ENCODE assay signal across 12 mouse cellular contexts in genomic region chr11:117797511-117798159, GRCm38 (mm10). TPM values are rescaled to one million over a fixed set of nuclear protein-coding genes. Genes with fewer than 3 reads are reported as not detected.
DNase-seq lines count a peak whose midpoint lies in the region; ATAC-seq lines count a peak whose summit lies in the region.
"Had no signal": no experiment of that assay in that cellular context is flagged by ENCODE, and none has a peak within 500 bp of the region (broad histone marks: within the 10 kb centered on the region; RNA-seq: fewer than 3 reads in every experiment).

TSS of gene 6030468B19Rik (plus strand) at chr11:117797660.

- H3K4me3 ChIP-seq in heart, embryonic 12.5 days, result peak within 1 kb of the TSS; percentile 4; the same call in 1 of the 2 replicates
- no peak within 1 kb of the TSS for H3K4me3 ChIP-seq in embryonic facial prominence, embryonic 13.5 days
- H3K4me3 ChIP-seq: gastrocnemius, adult 2 months; hindbrain, embryonic 15.5 days had no signal

- H3K27ac ChIP-seq in heart, embryonic 12.5 days (ENCODE audit: poor library complexity, severe bottlenecking), result no peak within 1 kb of the TSS
- H3K27ac ChIP-seq in embryonic facial prominence, embryonic 13.5 days, result no peak within 1 kb of the TSS
- H3K27ac ChIP-seq: gastrocnemius, adult 2 months; hindbrain, embryonic 15.5 days had no signal

- 33% methylated on average over 9 of the region's 9 CpGs for WGBS in heart, embryonic 12.5 days
- 53% methylated on average over 9 of the region's 9 CpGs for WGBS in embryonic facial prominence, embryonic 13.5 days

- peaks cover 23% of the 10 kb centered on the region for H3K4me1 ChIP-seq in heart, embryonic 12.5 days (replicated peaks)
- H3K4me1 ChIP-seq in embryonic facial prominence, embryonic 13.5 days, result peaks cover 10% of the 10 kb centered on the region
- H3K4me1 ChIP-seq: hindbrain, embryonic 15.5 days had no signal

- no peaks in the 10 kb centered on the region for H3K36me3 ChIP-seq in heart, embryonic 12.5 days
- no peaks in the 10 kb centered on the region for H3K36me3 ChIP-seq in embryonic facial prominence, embryonic 13.5 days
- H3K36me3 ChIP-seq: hindbrain, embryonic 15.5 days had no signal

- H3K9ac ChIP-seq in heart, embryonic 12.5 days, result peak within 1 kb of the TSS; percentile 28; the same call in 1 of the 2 replicates
- H3K9ac ChIP-seq in embryonic facial prominence, embryonic 13.5 days, result 0 out of 2 replicates have a peak within 1 kb of the TSS, but pooled peaks have one; percentile 37
- H3K9ac ChIP-seq: hindbrain, embryonic 15.5 days had no signal

- peaks cover 9% of the 10 kb centered on the region; the same call in 1 of the 2 replicates for H3K27me3 ChIP-seq in heart, embryonic 12.5 days (replicated peaks)
- H3K27me3 ChIP-seq in embryonic facial prominence, embryonic 13.5 days, result no peaks in the 10 kb centered on the region
- H3K27me3 ChIP-seq: hindbrain, embryonic 15.5 days had no signal

- no peaks in the 10 kb centered on the region for H3K9me3 ChIP-seq in heart, embryonic 12.5 days (replicated peaks)
- H3K9me3 ChIP-seq in embryonic facial prominence, embryonic 13.5 days, result peaks cover 5% of the 10 kb centered on the region; the same call in 1 of the 2 replicates
- H3K9me3 ChIP-seq: hindbrain, embryonic 15.5 days had no signal

- DNase-seq in heart, adult 8-10 months (ENCODE audit: low spot score), result no peak
- peak; percentile 53 for DNase-seq in 416B (ENCODE audit: low read depth)
- no peak for DNase-seq in cerebellum, adult 11 months
- no peak for DNase-seq in layer of hippocampus, postnatal 36 days
- DNase-seq in ovary, postnatal 36 days (ENCODE audit: low spot score), result no peak
- DNase-seq: gastrocnemius, adult 2 months; kidney, postnatal 4 days; lung, adult 18-20 months had no signal

- peak; percentile 70 for ATAC-seq in heart, embryonic 12.5 days (ENCODE audit: insufficient number of reproducible peaks, low FRiP score)
- ATAC-seq in embryonic facial prominence, embryonic 13.5 days (ENCODE audit: insufficient number of reproducible peaks, insufficient read depth, low FRiP score, low TSS enrichment, low read depth), result no peak
- peak; percentile 23; the same call in 1 of the 2 replicates for ATAC-seq in megakaryocyte, adult 5-6 weeks (ENCODE audit: poor library complexity, severe bottlenecking)

- peak within 1 kb of the TSS; percentile 30 for H3K4me2 ChIP-seq in heart, embryonic 12.5 days
- no peak within 1 kb of the TSS for H3K4me2 ChIP-seq in embryonic facial prominence, embryonic 13.5 days
- H3K4me2 ChIP-seq: hindbrain, embryonic 15.5 days had no signal

RNA-seq across cellular contexts. Expression of gene 6030468B19Rik, which starts in this region (rescaled TPM):
- 0.71 and 1.7 TPM in 2 replicates for polyA plus RNA-seq in heart, embryonic 12.5 days (2016; fragmentation: Nextera tagmentation; extraction: Ambion mirVana)
- total RNA-seq in heart, adult 8-10 months (2022), result not detected
- 0.50 TPM in 1 of 2 replicates, not detected in the other for polyA plus RNA-seq in embryonic facial prominence, embryonic 13.5 days (2015; fragmentation: Nextera tagmentation; extraction: Ambion mirVana)
- total RNA-seq in megakaryocyte, adult 5-6 weeks (2015), result 0.60 TPM in 1 of 2 replicates, not detected in the other
- 0.53 TPM in 1 of 2 replicates, not detected in the other for total RNA-seq in megakaryocyte, adult 5-6 weeks (2017)
- total RNA-seq in layer of hippocampus, postnatal 36 days (2021), result under 1 TPM in 1 of 2 experiments, not detected in 1; 0.61 TPM
- total RNA-seq: gastrocnemius, adult 2 months had no signal
- polyA plus RNA-seq: hindbrain, embryonic 15.5 days had no signal

Comparison
In these comparisons a context has a peak if more than half of its experiments do, and no peak if none do; other contexts are left out.
1. Peak in ATAC-seq in megakaryocyte, adult 5-6 weeks; RNA of the gene not detected or under 1 TPM.